Mouse (Mus musculus): ENCODE measurements around the gene Sema3g. TPM values are rescaled to one million over a fixed set of nuclear protein-coding genes. Genes with fewer than 3 reads are reported as not detected.
A peak's percentile ranks its signal among the peaks of the same experiment; 100 is the strongest.

The Sema3g gene
- total RNA-seq (2014; fragmentation: Nextera tagmentation), result 0.21 TPM in 1 of 2 replicates, not detected in the other
- total RNA-seq (2017), result not detected in 2 replicates

DNA sequence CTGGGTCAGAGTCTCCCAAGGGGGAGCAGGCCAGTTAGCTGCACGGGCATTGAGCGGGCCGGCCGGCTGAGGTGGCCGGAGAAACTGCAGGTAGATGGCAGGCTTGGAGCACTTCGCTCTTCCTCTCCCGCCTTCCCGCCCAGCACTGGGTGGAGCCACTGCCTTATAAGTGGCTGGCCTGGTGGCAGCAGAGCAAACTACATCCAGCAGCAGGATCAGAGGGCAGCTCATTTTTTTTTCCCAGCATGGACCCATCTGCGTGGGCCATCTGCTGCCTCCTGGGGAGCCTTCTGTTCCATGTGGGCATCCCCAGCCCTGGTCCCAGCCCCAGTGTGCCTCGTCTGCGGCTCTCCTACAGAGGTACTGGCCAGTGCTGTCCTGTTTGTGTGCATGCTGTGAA is at the start of gene Sema3g:
Gene Sema3g, plus strand, starts transcription at position 195 of the 400 bp plus-strand sequence.
- peak; percentile 83 for ATAC-seq (replicated peaks; ENCODE audit: poor library complexity, severe bottlenecking)

DNA sequence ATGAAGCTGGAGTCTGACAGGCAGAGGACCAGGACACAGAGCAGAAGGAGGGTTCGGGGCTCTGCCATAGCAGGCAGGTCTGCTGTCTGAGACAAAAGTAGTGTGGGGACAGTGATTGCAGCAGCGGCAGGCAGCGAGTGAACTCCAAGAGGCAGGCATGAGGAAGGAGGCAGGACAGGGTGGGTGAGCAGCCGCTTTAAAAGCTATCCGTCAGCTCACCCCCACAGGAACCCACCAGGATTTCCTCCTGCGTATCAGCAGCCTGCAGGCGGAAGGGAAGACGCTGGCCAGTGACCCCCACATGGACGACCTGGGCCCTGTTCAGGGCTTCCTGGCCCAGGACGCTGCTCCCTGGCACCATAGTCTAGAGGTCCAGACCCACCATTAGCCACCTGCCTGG is 49.2 kb upstream of the Sema3g start, which contains the start of gene Stab1:
Gene Stab1, minus strand, starts transcription at position 217 of the 400 bp plus-strand sequence.
- peak; percentile 8; the same call in 1 of the 2 replicates for ATAC-seq (replicated peaks; ENCODE audit: poor library complexity, severe bottlenecking)

DNA sequence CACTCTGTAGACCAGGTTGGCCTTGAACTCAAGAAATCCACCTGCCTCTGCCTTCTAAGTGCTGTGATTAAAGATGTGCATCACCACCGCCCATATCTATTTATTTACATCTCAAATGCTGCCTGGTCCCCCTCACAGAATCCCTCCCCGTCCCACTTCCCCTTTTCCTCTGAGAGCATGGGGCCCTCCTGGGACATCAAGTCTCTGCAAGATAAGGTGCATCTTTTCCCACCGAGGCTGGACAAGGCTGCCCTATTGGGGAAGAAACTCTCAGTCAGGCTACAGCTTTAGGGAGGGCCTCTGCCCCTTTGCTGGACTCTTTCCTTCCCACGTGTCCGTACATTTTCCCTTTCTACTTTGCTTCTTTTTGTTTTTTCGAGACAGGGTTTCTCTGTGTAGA is 48.2 kb upstream of the Sema3g start:
- no peak for ATAC-seq (replicated peaks; ENCODE audit: poor library complexity, severe bottlenecking)

DNA sequence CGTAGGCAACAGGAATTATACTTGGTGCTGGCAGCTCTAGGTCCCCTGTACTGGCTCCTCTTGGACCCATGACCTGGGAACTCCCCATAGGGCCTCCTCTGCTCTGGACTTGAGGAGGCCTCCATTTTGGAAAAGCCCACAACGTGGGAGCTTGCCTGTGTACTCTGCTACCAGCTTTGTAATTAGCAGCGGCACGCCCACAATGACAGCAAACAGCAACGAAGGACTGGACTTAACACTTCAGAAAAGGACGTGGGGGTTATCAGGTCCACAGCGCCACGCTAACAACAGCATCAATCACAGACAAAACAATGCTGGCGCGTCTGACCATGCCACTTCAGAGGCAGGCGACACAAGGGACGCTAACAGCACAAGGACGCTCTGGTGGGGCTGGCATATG is 46.7 kb upstream of the Sema3g start:
- no peak for ATAC-seq (replicated peaks; ENCODE audit: poor library complexity, severe bottlenecking)

DNA sequence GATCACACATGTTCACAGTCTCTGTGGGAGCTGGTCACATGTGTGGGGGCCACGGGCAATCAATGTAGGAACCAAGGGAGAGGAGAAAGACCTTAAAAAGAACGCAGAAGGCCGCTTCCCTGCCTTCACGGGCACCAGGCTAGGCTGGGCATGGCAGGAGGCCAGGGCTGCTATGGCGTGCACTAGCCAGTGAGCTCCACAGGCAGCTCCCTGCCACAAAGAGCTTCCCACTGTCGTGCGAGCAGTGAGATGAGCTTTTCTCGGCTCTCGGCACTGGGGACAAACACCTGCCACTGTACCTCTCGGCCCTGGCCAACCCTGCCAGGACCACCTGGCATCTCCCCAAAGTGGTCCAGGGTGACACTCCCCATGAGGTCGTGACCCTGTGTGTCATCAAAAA is 46.3 kb upstream of the Sema3g start:
- ATAC-seq (replicated peaks; ENCODE audit: poor library complexity, severe bottlenecking), result no peak

DNA sequence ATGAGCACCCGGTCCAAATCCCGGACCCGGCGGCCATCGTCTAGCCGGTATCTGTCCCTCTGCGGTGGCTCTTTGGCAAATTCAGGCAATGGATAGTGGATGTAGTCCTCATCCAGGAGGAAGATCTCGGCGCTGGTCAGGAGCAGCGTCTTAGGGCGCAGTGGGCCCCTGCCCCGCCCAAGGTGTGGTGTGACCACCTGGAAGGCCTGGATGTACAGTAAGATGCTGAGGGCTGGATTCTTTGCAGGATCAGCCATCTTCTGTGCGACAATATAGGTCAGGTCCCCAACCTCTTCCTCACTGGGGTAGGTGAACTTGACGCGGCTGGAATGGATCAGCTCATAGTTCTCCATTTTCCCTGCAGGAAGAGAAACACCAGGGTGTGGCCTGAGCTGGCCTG is 45.8 kb upstream of the Sema3g start:
- ATAC-seq (replicated peaks; ENCODE audit: poor library complexity, severe bottlenecking), result no peak

DNA sequence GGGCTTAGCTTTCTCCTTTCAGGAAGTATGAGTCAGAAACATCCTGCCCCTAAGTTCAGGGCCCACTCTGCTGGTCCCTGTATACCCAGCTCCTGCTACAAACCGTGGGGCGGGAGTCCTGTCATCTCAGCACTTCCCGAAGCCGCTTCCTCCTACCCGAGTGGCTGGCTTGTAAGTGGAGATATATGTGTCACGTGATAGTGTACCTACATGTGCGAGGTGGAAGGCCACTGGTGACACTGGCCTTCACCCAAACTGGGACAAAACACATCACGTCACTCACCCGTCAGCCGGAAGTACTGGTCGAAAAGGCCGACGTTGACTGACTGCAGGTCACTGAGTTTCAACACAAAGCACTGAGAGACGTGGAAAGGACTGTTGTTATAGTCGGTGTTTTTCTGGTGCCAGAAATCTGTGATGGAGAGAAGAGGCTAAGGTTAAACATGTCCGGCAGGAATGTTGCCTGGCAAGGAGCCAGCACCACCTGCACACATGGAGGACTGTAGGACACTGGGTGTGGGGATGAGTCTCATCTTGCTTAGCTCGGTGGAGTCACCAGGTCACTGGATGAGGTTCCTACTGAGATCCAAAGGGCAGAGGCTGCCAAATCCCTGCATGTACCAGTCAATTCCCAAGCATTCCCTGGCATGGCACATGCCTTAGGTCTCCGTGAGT is 44.7 kb upstream of the Sema3g start:
- ATAC-seq (replicated peaks; ENCODE audit: poor library complexity, severe bottlenecking), result no peak

DNA sequence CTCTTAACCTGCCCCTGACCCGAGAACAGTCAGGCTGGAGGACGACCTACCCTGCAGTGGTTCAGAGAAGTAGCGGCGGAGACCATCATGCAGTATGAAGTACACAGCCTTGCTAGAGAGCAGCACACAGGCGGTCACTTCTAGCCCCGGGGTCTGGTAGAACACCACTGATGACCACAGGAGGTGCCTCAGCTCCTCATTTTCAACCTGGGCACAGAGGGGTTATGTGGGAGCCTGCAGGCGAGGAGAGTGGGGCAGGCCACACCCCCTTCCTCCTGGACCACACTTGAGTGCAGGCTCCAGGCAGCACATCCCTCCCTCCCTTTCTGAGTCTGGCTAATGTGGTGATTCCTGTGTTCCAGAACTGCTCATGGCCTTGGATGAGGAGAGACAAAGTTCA is 44.1 kb upstream of the Sema3g start:
- ATAC-seq (replicated peaks; ENCODE audit: poor library complexity, severe bottlenecking), result no peak

DNA sequence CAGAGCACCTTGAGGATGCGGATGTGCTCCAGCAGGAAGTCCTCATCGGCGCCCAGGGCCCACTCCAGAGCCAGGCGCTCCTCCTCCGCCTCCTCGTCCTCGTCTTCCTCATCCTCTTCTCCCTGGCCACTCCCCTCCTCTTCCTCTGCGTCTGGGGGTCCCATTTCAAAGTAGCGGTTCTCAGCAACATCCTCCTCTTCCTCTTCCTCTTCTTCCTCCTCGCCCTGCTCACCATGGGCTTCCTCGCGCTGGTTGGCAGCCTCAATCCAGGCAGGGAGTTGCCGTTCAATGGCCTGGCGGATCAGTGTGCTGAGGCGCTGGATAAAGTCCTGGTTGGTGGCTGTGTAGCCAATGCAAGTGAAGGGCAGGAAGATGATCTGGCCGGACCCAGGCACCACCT is 40.4 kb upstream of the Sema3g start:
- no peak for ATAC-seq (replicated peaks; ENCODE audit: poor library complexity, severe bottlenecking)

DNA sequence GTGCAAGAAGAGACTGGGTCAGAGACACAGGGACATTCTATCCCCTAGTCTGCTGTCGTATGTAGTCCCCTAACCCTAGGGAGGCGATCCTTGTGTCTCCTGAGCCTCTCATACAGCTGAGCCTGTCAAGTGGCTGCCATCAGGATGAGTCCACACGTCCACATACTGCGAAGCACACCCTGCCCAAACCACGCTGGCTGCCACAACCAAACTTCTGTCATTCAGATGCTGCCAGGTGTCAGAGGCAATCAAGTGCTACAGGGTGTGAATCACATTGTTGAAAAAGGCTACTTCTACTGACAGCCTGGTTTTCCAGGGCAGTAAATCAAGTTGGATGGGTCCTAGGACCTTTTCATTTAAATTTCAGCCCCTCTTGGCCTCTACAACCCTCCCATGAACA is 39.9 kb upstream of the Sema3g start:
- ATAC-seq (replicated peaks; ENCODE audit: poor library complexity, severe bottlenecking), result no peak

DNA sequence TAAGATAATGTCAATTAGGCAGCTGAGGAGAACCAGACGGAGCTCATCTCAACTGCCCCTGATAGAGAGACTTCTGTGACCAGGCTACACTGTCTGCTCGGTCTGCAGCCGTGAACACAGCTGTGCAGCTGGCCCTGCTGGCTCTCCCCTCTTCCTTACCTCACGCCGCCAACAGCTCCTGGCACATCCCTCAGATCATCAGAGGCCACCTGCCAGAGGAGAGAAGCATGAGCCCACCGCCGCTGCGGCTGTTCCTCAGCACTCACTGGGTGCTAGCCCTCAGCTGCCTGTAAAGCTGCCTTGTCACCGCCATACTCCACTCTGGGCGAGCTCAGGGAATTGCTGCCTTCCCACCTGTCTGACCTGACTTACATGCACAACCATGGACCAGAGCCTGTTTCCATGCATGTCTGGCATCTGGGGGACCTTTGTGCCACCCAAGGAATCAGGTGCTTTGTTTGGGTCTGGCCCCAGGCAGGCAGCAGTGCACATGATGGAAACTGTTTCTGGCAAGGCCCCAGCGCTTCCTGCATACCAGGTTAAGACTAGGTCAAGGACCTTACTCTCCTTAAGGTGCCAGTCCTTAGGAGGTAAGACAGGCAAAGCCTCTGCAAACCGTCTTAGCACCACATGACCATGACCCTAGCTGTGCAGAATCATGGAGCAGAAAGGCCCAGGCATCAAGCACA is 37.8 kb upstream of the Sema3g start:
- ATAC-seq (replicated peaks; ENCODE audit: poor library complexity, severe bottlenecking), result no peak

DNA sequence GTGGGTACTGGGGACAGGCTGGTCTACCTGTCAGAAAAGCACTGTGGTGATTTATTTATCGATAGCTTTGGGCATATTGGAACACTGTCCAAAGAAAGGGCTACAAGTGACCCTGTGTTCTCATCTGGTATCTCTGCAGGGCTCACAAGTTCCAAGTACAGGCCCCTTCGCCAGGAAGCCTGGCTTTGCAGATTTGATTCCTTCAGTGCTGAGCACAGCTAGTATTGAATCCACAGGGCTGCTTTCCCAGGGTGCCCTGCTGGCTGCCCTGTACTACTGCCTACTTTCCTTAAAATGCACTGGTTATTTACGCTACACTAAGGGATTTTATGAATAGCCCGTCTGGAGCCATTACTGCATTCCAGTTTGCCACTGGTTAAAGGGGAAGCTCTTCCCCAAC is 36.1 kb upstream of the Sema3g start:
- ATAC-seq (replicated peaks; ENCODE audit: poor library complexity, severe bottlenecking), result no peak

DNA sequence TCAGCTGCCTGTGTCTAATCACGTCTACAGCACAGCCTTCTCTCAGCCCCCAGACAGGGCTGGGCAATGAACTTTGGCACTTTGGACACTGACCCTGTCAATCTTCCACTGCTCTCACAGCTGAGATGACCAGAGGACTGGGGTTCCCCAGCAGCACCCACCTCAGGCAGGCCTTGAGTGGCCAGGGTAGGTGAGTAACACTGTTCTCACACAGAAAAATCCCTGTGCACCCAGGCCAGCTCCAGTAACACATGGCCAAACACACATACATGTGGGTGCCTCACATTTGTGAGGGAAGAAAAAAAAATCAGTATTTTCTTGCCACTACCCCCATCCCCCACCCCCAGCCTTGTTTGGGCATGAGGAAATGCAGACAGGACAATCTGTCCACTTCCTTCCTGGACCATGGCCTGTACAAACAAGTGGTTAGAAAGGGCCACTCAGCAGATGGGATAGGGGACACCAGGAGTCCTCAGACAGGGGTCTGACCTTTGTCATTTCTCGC is 34.8 kb upstream of the Sema3g start:
- ATAC-seq (replicated peaks; ENCODE audit: poor library complexity, severe bottlenecking), result no peak

DNA sequence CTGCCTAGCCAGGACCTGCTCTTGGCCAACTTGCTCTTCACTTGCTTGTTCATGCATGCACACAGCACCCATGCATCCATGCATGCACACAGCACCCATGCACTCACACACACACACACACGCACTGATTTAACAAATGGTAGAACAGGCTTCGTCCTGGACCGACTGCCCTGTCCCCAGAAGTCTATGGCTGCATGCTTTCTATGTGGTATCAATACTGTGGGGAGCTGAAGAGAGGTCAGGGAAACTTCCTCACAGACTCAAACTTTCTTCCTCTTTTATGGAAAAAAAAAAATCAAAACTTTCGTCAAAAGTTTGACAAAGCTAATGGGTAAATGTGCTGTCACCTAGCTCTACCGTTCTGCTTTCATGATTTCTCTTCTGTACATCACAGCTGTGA is 34.1 kb upstream of the Sema3g start:
- peak; percentile 50 for ATAC-seq (replicated peaks; ENCODE audit: poor library complexity, severe bottlenecking)

DNA sequence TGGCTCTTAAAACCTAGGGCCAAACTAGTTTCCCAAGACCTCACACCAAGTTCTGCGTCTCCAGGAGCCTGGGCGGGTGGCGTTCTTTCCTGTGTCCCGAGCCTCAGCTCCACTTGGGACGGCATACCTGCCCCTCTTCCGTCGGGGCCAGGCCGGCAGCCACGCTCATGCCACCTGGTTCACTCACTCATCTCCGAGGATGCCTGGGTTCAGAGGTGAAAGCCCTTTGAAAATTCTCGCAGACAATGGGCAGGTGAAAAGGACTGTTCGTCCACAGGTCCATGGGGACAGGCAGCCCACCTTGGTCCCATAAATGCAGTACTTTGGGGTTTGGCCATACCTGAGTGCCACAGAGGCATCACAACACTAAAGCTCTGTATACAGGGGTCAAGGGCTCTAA is 33.5 kb upstream of the Sema3g start:
- ATAC-seq (replicated peaks; ENCODE audit: poor library complexity, severe bottlenecking), result no peak

DNA sequence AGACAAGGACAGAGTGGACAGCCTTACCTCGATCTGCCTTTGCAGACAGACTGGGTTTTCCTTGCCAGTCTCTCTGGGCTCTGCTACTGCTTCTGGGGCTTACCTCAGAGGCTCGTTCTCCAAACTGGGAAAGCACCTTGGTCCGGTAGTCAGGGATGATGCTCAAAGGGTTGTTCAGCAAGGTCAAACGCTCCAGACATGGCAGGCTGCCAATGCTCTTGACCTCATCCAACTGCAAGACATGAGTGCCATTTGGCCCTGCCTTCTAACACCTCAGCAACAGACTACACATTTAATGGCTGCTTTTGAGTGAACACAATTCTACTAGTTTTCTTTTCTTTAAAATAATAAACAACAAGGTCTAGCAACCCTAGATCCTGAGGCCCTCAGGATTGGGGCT is 31.0 kb upstream of the Sema3g start:
- no peak for ATAC-seq (replicated peaks; ENCODE audit: poor library complexity, severe bottlenecking)

DNA sequence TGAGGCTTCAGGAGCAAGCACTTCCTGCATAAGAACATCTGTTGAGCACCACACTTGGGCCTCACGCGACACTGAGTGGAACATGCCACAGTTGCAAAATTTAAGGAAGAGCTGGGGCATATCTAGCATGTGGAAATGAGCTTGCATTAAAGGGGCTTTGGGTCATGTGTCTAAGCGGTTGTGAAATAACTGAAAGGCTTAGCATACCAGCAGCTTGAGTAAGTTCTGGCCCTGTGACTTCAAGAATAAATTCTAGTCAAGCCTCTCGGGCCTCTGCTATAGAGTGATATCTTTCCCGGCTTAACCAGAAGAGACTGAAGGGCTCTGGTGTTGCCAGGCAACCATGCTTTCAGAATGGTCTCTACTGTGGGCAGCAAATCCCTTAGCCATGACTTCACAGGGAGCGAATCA is 28.9 kb upstream of the Sema3g start:
- ATAC-seq (replicated peaks; ENCODE audit: poor library complexity, severe bottlenecking), result peak; percentile 91

DNA sequence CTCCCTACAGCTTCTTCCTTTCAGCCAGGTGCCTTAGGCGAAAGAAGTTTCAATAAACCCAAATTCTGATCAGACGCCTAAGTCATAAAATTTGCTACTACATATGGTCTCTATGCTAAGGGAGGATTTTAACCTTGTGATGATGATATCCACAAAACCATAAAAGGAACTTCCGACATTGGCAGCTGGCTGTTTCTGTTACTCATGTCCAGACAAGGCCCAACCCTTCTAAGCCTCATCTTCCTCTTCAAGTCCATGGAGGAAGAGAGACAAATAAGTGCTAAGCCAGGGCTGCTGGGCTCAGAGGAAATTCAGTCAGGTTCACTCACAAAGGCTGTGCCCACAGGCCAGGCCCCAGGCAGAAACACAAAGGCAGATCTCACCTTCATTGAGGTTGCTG is 28.3 kb upstream of the Sema3g start:
- peak; percentile 50 for ATAC-seq (replicated peaks; ENCODE audit: poor library complexity, severe bottlenecking)

DNA sequence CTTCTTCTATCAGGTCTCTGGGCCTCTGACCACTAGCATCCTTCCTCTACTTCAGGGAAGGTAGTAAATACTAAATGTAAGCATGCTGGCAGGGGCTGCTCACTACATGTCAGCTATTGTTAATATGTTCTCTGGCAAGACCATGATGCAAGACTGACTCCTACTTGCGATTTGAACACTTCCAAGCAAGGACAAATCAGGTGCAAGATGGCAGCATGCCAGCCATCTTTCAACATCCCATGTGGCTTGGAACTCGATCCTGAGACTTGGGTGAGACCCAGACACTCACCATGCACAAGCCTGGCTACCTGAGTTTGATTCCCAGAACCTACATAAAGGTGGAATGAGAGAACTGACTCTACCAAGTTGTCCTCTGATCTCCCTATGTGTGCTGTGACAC is 25.7 kb upstream of the Sema3g start:
- ATAC-seq (replicated peaks; ENCODE audit: poor library complexity, severe bottlenecking), result no peak

DNA sequence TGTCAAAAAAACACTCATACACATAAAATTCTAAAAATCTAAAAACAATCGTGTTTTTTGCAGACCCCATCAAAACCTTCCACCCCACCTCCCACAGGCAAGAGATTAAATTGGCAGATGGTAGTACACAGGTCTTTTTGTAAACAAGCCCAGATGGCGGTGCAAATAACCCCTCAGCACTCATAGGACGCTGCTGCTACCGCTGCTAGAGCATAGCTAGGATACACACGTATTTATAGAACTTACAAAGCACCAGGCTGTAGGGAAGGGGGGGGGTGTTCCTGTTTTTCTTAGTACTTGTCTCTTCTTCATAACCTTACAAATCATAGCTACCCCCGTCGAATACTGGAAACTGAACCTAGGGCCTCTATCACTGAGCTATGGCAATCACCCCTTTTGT is 23.9 kb upstream of the Sema3g start:
- no peak for ATAC-seq (replicated peaks; ENCODE audit: poor library complexity, severe bottlenecking)

DNA sequence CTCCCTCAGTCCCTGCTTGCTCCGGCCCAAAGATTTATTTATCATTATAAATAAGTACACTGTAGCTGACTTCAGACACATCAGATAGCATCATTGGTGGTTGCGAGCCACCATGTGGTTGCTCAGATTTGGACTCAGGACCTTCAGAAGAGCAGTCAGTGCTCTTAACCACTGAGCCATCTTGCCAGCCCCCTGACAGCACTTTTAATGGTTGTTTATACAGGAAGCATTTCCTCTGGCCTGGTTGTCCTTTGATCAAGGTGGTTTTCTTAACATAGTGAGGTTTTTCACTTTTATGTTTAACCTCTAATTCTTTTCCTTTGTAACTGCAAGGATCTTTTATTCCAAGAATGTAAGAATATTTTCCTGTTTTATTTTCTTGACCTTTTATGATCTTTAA is 23.2 kb upstream of the Sema3g start:
- no peak for ATAC-seq (replicated peaks; ENCODE audit: poor library complexity, severe bottlenecking)

All from granulocyte monocyte progenitor cell, adult 5-6 weeks (primary cell).